Mouse (Mus musculus) adrenal gland, adult 10 weeks (tissue): ENCODE results near the gene Col9a3. TPM values are rescaled to one million over a fixed set of nuclear protein-coding genes. Genes with fewer than 3 reads are reported as not detected.

Experiments
- polyA plus RNA-seq: library from polyadenylated mRNA; stranded (reverse); fragments of 350-450 nt; fragmentation: Illumina TruSeq; extraction: RNeasy Lipid Tissue Mini Kit (QIAGEN cat#74804); gene quantifications from one replicate; pipeline ENCODE4 v1.2.3, GENCODE M21; 2014; ENCODE audit warnings: low read depth, low replicate concordance

The Col9a3 gene
- not detected for polyA plus RNA-seq

GRCm38 (mm10) chr2:180597490-180597889 lies at the start of gene Col9a3:
TSS of gene Col9a3 (plus strand) at chr2:180597790.

GRCm38 (mm10) chr2:180581002-180581401 lies 16.6 kb upstream of the Col9a3 start, which contains the start of gene Mrgbp:
TSS of gene Mrgbp (plus strand) at chr2:180581304.

GRCm38 (mm10) chr2:180589123-180589831 lies 8.3 kb upstream of the Col9a3 start, which contains the start of gene Ogfr:
TSS of gene Ogfr (plus strand) at chr2:180589245.

GRCm38 (mm10) chr2:180642555-180643260 lies 45.1 kb downstream of the Col9a3 start, which contains the start of gene Tcfl5:
TSS of gene Tcfl5 (minus strand) at chr2:180642708.

Other genes starting within 250 kb of the Col9a3 start
- not detected for gene Slco4a1, start 141.5 kb upstream of the Col9a3 start, polyA plus RNA-seq
- gene Ntsr1, start 97.8 kb upstream of the Col9a3 start, polyA plus RNA-seq, result not detected
- gene Mrgbp, start 16.5 kb upstream of the Col9a3 start, polyA plus RNA-seq, result 17.7 TPM
- gene Ogfr, start 8.5 kb upstream of the Col9a3 start, polyA plus RNA-seq, result 14.9 TPM
- gene Tcfl5, start 44.9 kb downstream of the Col9a3 start, polyA plus RNA-seq, result not detected
- 17.3 TPM for gene Dido1, start 112.2 kb downstream of the Col9a3 start, polyA plus RNA-seq
- gene Gid8, start 112.3 kb downstream of the Col9a3 start, polyA plus RNA-seq, result 51.3 TPM
- gene Slc17a9, start 127.5 kb downstream of the Col9a3 start, polyA plus RNA-seq, result not detected
- gene Bhlhe23, start 179.1 kb downstream of the Col9a3 start, polyA plus RNA-seq, result not detected